Mouse (Mus musculus) liver, embryonic 12.5 days (tissue): ENCODE results near the gene Olfr59. TPM values are rescaled to one million over a fixed set of nuclear protein-coding genes. Genes with fewer than 3 reads are reported as not detected.

Source experiments
- ATAC-seq: fragments of 200-750 bp; cut with Nextera tagmentation; 2 replicates; pipeline ENCODE4 v1.8.0; 2017; ENCODE audit warnings: moderate number of reproducible peaks, mild to moderate bottlenecking, moderate library complexity
- H3K27ac ChIP-seq: fragments of 300-500 bp; sonication (generic); 2 replicates; pipeline ENCODE4 v1.5.1; 2016; ENCODE audit warnings: mild to moderate bottlenecking
- H3K27me3 ChIP-seq: fragments of 300-500 bp; sonication (generic); replicated peaks from 2 replicates; pipeline ENCODE4 v1.6.1; 2016; ENCODE audit warnings: mild to moderate bottlenecking, moderate library complexity
- H3K36me3 ChIP-seq: fragments of 300-500 bp; sonication (generic); 2 replicates; pipeline ENCODE4 v1.6.1; 2016; ENCODE audit warnings: mild to moderate bottlenecking, moderate library complexity
- H3K4me1 ChIP-seq: fragments of 300-500 bp; sonication (generic); 2 replicates; pipeline ENCODE4 v1.6.1; 2016
- H3K4me2 ChIP-seq: fragments of 300-500 bp; sonication (generic); 2 replicates; pipeline ENCODE4 v1.6.1; 2016; ENCODE audit warnings: mild to moderate bottlenecking, moderate library complexity
- H3K4me3 ChIP-seq: fragments of 300-500 bp; sonication (generic); 2 replicates; pipeline ENCODE4 v1.5.1; 2016; ENCODE audit warnings: mild to moderate bottlenecking, moderate library complexity
- H3K9ac ChIP-seq: fragments of 300-500 bp; sonication (generic); 2 replicates; pipeline ENCODE4 v1.6.1; 2016; ENCODE audit warnings: mild to moderate bottlenecking, moderate library complexity
- H3K9me3 ChIP-seq: fragments of 300-500 bp; sonication (generic); replicated peaks from 2 replicates; pipeline ENCODE4 v1.6.1; 2016; ENCODE audit warnings: mild to moderate bottlenecking, moderate library complexity
- WGBS: fragments of 180-500 bp; shearing (Covaris S2); methylation state at CpG from one replicate; pipeline ENCODE4 v1.1.7; 2016; ENCODE audit not compliant: insufficient replicate concordance; 5-methylcytosine and 5-hydroxymethylcytosine counted together
- polyA plus RNA-seq: library from polyadenylated mRNA; unstranded; fragments of >200 nt; fragmentation: Nextera tagmentation; extraction: Ambion mirVana; gene quantifications from 2 replicates; pipeline ENCODE4 v1.2.1, GENCODE M21; 2016

Gene Olfr59
- not detected in 2 replicates for polyA plus RNA-seq

- no peak within 1 kb of the TSS for H3K4me2 ChIP-seq
- 20% methylated on average over 2 of the region's 2 CpGs for WGBS
- no peaks in the 10 kb centered on the region for H3K36me3 ChIP-seq
- ATAC-seq, result no peak
- H3K9me3 ChIP-seq, result 0 out of 2 replicates have a peak, but pooled peaks cover 9% of the 10 kb centered on the region
- no peaks in the 10 kb centered on the region for H3K27me3 ChIP-seq
- H3K4me3 ChIP-seq, result no peak within 1 kb of the TSS
- H3K27ac ChIP-seq, result no peak within 1 kb of the TSS
- no peaks in the 10 kb centered on the region for H3K4me1 ChIP-seq
- no peak within 1 kb of the TSS for H3K9ac ChIP-seq
Observed at GRCm38 (mm10) chr11:74283436-74283835, at the start of gene Olfr59. TSS of gene Olfr59 (plus strand) at chr11:74283736.

GRCm38 (mm10) chr11:74241201-74241600, 42.3 kb upstream of the Olfr59 start:
- Histone ChIP-seq H3K4me3 (no peak overlapping the region), H3K9me3 (peaks cover 8% of the 10 kb centered on the region), H3K27ac (no peak overlapping the region), H3K4me1 (no peaks in the 10 kb centered on the region), H3K36me3 (no peaks in the 10 kb centered on the region), H3K9ac (no peak overlapping the region), H3K27me3 (no peaks in the 10 kb centered on the region), H3K4me2 (no peak overlapping the region)
- ATAC-seq, result no peak
- WGBS, result 62% methylated on average over 3 of the region's 3 CpGs

- Histone ChIP-seq H3K27ac (no peak within 1 kb of the TSS), H3K36me3 (no peaks in the 10 kb centered on the region), H3K4me2 (no peak within 1 kb of the TSS), H3K4me3 (no peak within 1 kb of the TSS), H3K9me3 (0 out of 2 replicates have a peak, but pooled peaks cover 4% of the 10 kb centered on the region), H3K9ac (no peak within 1 kb of the TSS), H3K4me1 (no peaks in the 10 kb centered on the region), H3K27me3 (no peaks in the 10 kb centered on the region)
- 27% methylated on average over 2 of the region's 2 CpGs for WGBS
- no peak for ATAC-seq
Observed at GRCm38 (mm10) chr11:74259508-74259907, 24.0 kb upstream of the Olfr59 start, which contains the start of gene Olfr406. TSS of gene Olfr406 (plus strand) at chr11:74259808.

DNA sequence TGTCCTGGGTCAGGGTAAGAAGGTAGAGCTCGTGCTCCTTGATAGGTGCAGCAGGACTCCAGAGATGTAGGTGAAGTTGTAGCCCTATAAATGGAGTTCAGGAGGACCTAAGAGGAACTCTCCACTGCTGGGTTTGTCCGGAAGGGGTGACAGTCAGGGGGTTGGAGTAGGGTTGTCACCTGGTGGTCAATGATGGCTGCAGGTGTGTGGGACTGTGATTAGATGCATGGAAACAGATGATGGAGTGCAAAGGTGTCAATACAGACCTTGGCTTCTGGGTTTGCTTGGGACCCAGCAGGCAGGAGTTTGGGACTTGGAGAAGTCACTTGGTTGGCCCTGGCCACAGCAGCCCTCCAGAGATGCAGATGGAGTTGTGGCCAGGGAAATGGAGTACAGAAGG, 3.7 kb downstream of the Olfr59 start:
- H3K4me1 ChIP-seq, result no peaks in the 10 kb centered on the region
- no peaks in the 10 kb centered on the region for H3K36me3 ChIP-seq
- no peaks in the 10 kb centered on the region for H3K9me3 ChIP-seq
- no peak overlapping the region for H3K4me2 ChIP-seq
- no peak overlapping the region for H3K27ac ChIP-seq
- H3K9ac ChIP-seq, result no peak overlapping the region
- 61% methylated on average over 2 of the region's 2 CpGs for WGBS
- ATAC-seq, result no peak
- H3K27me3 ChIP-seq, result no peaks in the 10 kb centered on the region
- no peak overlapping the region for H3K4me3 ChIP-seq

DNA sequence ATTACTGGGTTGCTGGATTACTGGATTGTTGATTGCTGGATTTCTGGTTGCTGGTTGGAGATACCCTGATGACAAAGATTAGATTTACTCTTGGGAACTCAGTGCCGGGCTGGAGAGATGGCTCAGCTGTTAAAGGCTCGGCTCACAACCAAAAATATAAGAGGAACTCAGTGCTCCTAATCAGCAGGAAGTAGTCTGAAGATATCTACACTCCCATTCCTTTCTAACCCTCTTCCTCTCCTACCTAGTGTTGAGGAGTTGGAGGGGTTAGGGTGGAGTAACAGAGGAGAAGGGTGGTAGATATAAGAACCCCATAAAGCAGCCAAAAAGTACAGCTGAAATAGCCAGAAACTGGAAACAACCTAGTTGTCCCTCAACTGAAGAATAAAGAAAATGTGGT, 42.5 kb downstream of the Olfr59 start:
- no peaks in the 10 kb centered on the region for H3K4me1 ChIP-seq
- no peak overlapping the region for H3K27ac ChIP-seq
- no peak for ATAC-seq
- no peaks in the 10 kb centered on the region for H3K9me3 ChIP-seq
- H3K36me3 ChIP-seq, result no peaks in the 10 kb centered on the region
- 21% methylated on average over 2 of the region's 2 CpGs for WGBS
- no peaks in the 10 kb centered on the region for H3K27me3 ChIP-seq
- H3K4me2 ChIP-seq, result no peak overlapping the region
- no peak overlapping the region for H3K4me3 ChIP-seq
- no peak overlapping the region for H3K9ac ChIP-seq

- H3K27me3 ChIP-seq, result no peaks in the 10 kb centered on the region
- no peaks in the 10 kb centered on the region for H3K4me1 ChIP-seq
- H3K36me3 ChIP-seq, result no peaks in the 10 kb centered on the region
- no peaks in the 10 kb centered on the region for H3K9me3 ChIP-seq
- no peak for ATAC-seq
- H3K4me2 ChIP-seq, result no peak overlapping the region
- no peak overlapping the region for H3K4me3 ChIP-seq
- H3K27ac ChIP-seq, result no peak overlapping the region
- H3K9ac ChIP-seq, result no peak overlapping the region
Observed at GRCm38 (mm10) chr11:74328781-74329180, 45.2 kb downstream of the Olfr59 start.

DNA sequence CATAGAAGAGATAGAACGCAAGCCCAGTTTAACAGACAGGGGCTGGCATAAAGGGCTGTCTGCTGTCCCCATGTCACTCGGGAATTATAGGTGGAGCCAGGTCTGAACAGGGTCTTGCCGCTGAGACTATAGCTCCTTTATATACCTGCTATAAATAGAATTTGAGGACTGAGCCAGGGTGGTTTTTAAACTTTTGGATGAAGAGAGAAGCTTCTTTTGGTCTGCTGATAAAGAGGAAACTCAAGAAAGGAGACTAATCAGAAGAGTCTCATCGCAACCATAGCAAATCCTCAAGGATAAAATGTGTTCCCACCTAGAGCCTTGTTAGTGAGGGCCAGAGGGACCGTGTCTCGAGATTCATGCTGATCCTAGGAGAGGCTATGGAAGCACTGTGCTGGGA, 54.4 kb downstream of the Olfr59 start, which contains the start of gene Olfr410:
TSS of gene Olfr410 (minus strand) at position 101 of the 400 bp plus-strand sequence.
- Histone ChIP-seq H3K4me3 (no peak within 1 kb of the TSS), H3K9ac (no peak within 1 kb of the TSS), H3K36me3 (no peaks in the 10 kb centered on the region), H3K9me3 (no peaks in the 10 kb centered on the region), H3K27ac (no peak within 1 kb of the TSS), H3K4me1 (no peaks in the 10 kb centered on the region), H3K27me3 (no peaks in the 10 kb centered on the region), H3K4me2 (no peak within 1 kb of the TSS)
- 53% methylated on average over 6 of the region's 6 CpGs for WGBS
- ATAC-seq, result no peak

Other genes with a start within 250 kb of the Olfr59 start
- gene Olfr139, start 227.2 kb upstream of the Olfr59 start, polyA plus RNA-seq, result not detected in 2 replicates
- gene Olfr399, start 227.1 kb upstream of the Olfr59 start, polyA plus RNA-seq, result not detected in 2 replicates
- gene Zfp616, start 213.8 kb upstream of the Olfr59 start, polyA plus RNA-seq, result not detected in 2 replicates
- gene Olfr401, start 170.0 kb upstream of the Olfr59 start, polyA plus RNA-seq, result not detected in 2 replicates
- not detected in 2 replicates for gene Olfr402, start 130.2 kb upstream of the Olfr59 start, polyA plus RNA-seq
- gene Olfr403, start 97.5 kb upstream of the Olfr59 start, polyA plus RNA-seq, result not detected in 2 replicates
- gene Olfr43, start 72.4 kb upstream of the Olfr59 start, polyA plus RNA-seq, result not detected in 2 replicates
- not detected in 2 replicates for gene Olfr406, start 23.9 kb upstream of the Olfr59 start, polyA plus RNA-seq
- not detected in 2 replicates for gene Olfr410, start 54.3 kb downstream of the Olfr59 start, polyA plus RNA-seq
- not detected in 2 replicates for gene Olfr411, start 68.9 kb downstream of the Olfr59 start, polyA plus RNA-seq
- gene Olfr412, start 78.3 kb downstream of the Olfr59 start, polyA plus RNA-seq, result not detected in 2 replicates